Mouse (Mus musculus) C2C12 (cell line): Measurements from ENCODE around the gene Zfhx3. TPM values are rescaled to one million over a fixed set of nuclear protein-coding genes. Genes with fewer than 3 reads are reported as not detected.
A peak's percentile ranks its signal among the peaks of the same experiment; 100 is the strongest.

Experiments
- H3K27me3 ChIP-seq: one replicate; pipeline ENCODE4 v1.6.1; 2011; ENCODE audit not compliant: control insufficient read depth, insufficient read depth, insufficient read length
- H3K36me3 ChIP-seq: one replicate; pipeline ENCODE4 v1.6.1; 2011; ENCODE audit not compliant: control insufficient read depth, insufficient read depth
- H3K4me3 ChIP-seq: one replicate; pipeline ENCODE4 v1.5.1; 2011; ENCODE audit warnings: mild to moderate bottlenecking, control low read depth; ENCODE audit not compliant: poor library complexity, insufficient read depth, severe bottlenecking
- H3K79me2 ChIP-seq: one replicate; pipeline ENCODE4 v1.6.1; 2011; ENCODE audit not compliant: control insufficient read depth, insufficient read depth
- H3K79me3 ChIP-seq: one replicate; pipeline ENCODE4 v1.6.1; 2011; ENCODE audit warnings: low read depth, control low read depth
- H3ac ChIP-seq: one replicate; pipeline ENCODE3; 2011; ENCODE audit warnings: low read depth; ENCODE audit not compliant: control insufficient read depth, insufficient read length
- CEBPB ChIP-seq: IDR thresholded peaks from one replicate; pipeline ENCODE4 v1.6.1; 2011; ENCODE audit warnings: low read depth, mild to moderate bottlenecking, control low read depth, moderate library complexity
- CTCF ChIP-seq: IDR thresholded peaks from one replicate; pipeline ENCODE4 v1.5.1; 2011; ENCODE audit not compliant: control insufficient read depth, insufficient read depth, insufficient read length
- FOSL1 ChIP-seq: IDR thresholded peaks from one replicate; pipeline ENCODE4 v1.8.0; 2011; ENCODE audit warnings: mild to moderate bottlenecking, low read length; ENCODE audit not compliant: poor library complexity, insufficient read depth, severe bottlenecking
- MAX ChIP-seq: IDR thresholded peaks from one replicate; pipeline ENCODE4 v1.6.1; 2011; ENCODE audit warnings: mild to moderate bottlenecking, control low read depth
- MYOD1 ChIP-seq: IDR thresholded peaks from one replicate; pipeline ENCODE4 v1.6.1; 2011; ENCODE audit warnings: low read depth; ENCODE audit not compliant: control insufficient read depth, insufficient read length
- MYOG ChIP-seq: IDR thresholded peaks from one replicate; pipeline ENCODE4 v1.6.1; 2011; ENCODE audit not compliant: control insufficient read depth, insufficient read length; ENCODE audit errors: extremely low read depth
- USF1 ChIP-seq: IDR thresholded peaks from one replicate; pipeline ENCODE4 v1.6.1; 2011; ENCODE audit warnings: low read depth, mild to moderate bottlenecking, control low read depth, moderate library complexity
- polyA plus RNA-seq: library from polyadenylated mRNA; unstranded; fragments of >200 nt; fragmentation: generic; extraction: Trizol; gene quantifications from one replicate; pipeline ENCODE4 v1.2.1, GENCODE M21; 2012; ENCODE audit warnings: missing spikeins

The Zfhx3 gene
- polyA plus RNA-seq, 1 experiment, result 4.3 TPM

GRCm38 (mm10) chr8:108882073-108882472, 939.6 kb downstream of the Zfhx3 start:
- H3K27me3 ChIP-seq, result no peaks in the 10 kb centered on the region
- no peak overlapping the region for H3K4me3 ChIP-seq
- no peak overlapping the region for H3ac ChIP-seq
- peaks cover 3% of the 10 kb centered on the region for H3K79me2 ChIP-seq
- TF ChIP-seq MAX, result no peak
- no peak for TF ChIP-seq FOSL1
- TF ChIP-seq MYOG, result no peak
- peaks cover 1% of the 10 kb centered on the region for H3K79me3 ChIP-seq
- H3K36me3 ChIP-seq, result peaks cover 7% of the 10 kb centered on the region

GRCm38 (mm10) chr8:108883381-108883780, 940.9 kb downstream of the Zfhx3 start:
- Histone ChIP-seq H3K79me2 (peaks cover 9% of the 10 kb centered on the region), H3K36me3 (peaks cover 3% of the 10 kb centered on the region), H3K79me3 (peaks cover 2% of the 10 kb centered on the region), H3ac (no peak overlapping the region), H3K4me3 (no peak overlapping the region), H3K27me3 (no peaks in the 10 kb centered on the region)
- TF ChIP-seq MYOD1, result no peak
- TF ChIP-seq CTCF, result no peak
- no peak for TF ChIP-seq MAX
- no peak for TF ChIP-seq USF1
- TF ChIP-seq CEBPB, result no peak
- no peak for TF ChIP-seq FOSL1
- TF ChIP-seq MYOG, result no peak

GRCm38 (mm10) chr8:108884947-108885346, 942.5 kb downstream of the Zfhx3 start:
- Histone ChIP-seq H3K4me3 (no peak overlapping the region), H3K79me2 (peaks cover 9% of the 10 kb centered on the region), H3ac (no peak overlapping the region), H3K27me3 (no peaks in the 10 kb centered on the region), H3K36me3 (peaks cover 2% of the 10 kb centered on the region), H3K79me3 (peaks cover 2% of the 10 kb centered on the region)
- TF ChIP-seq MAX (no peak), USF1 (peak; percentile 71)

GRCm38 (mm10) chr8:108885450-108885849, 943.0 kb downstream of the Zfhx3 start:
- peaks cover 9% of the 10 kb centered on the region for H3K79me2 ChIP-seq
- H3K36me3 ChIP-seq, result peaks cover 2% of the 10 kb centered on the region
- H3ac ChIP-seq, result no peak overlapping the region
- TF ChIP-seq MYOD1 (no peak), USF1 (no peak), CTCF (no peak), MYOG (no peak), MAX (no peak), FOSL1 (no peak), CEBPB (no peak)
- no peak overlapping the region for H3K4me3 ChIP-seq
- no peaks in the 10 kb centered on the region for H3K27me3 ChIP-seq
- peaks cover 2% of the 10 kb centered on the region for H3K79me3 ChIP-seq

- no peak overlapping the region for H3K4me3 ChIP-seq
- TF ChIP-seq CEBPB (no peak), MYOD1 (no peak), MYOG (no peak), MAX (no peak), FOSL1 (no peak), USF1 (no peak), CTCF (no peak)
- H3K27me3 ChIP-seq, result no peaks in the 10 kb centered on the region
- H3K79me3 ChIP-seq, result peaks cover 2% of the 10 kb centered on the region
- H3ac ChIP-seq, result no peak overlapping the region
- H3K36me3 ChIP-seq, result peaks cover 2% of the 10 kb centered on the region
- peaks cover 9% of the 10 kb centered on the region for H3K79me2 ChIP-seq
These were observed 943.4 kb downstream of the Zfhx3 start for GRCm38 (mm10) chr8:108885861-108886260.

GRCm38 (mm10) chr8:108886599-108887255, 944.3 kb downstream of the Zfhx3 start:
- Histone ChIP-seq H3K79me2 (peaks cover 9% of the 10 kb centered on the region), H3K36me3 (peaks cover 2% of the 10 kb centered on the region), H3ac (peak overlapping the region; percentile 38), H3K4me3 (peak overlapping the region; percentile 14), H3K79me3 (peaks cover 2% of the 10 kb centered on the region), H3K27me3 (no peaks in the 10 kb centered on the region)
- TF ChIP-seq CTCF (peak; percentile 54), MYOG (no peak)

- peak overlapping the region; percentile 14 for H3K4me3 ChIP-seq
- no peaks in the 10 kb centered on the region for H3K27me3 ChIP-seq
- peaks cover 2% of the 10 kb centered on the region for H3K79me3 ChIP-seq
- peaks cover 9% of the 10 kb centered on the region for H3K79me2 ChIP-seq
- no peak for TF ChIP-seq CTCF
- no peak for TF ChIP-seq FOSL1
- no peak for TF ChIP-seq USF1
- TF ChIP-seq CEBPB, result no peak
- TF ChIP-seq MYOG, result no peak
- no peak for TF ChIP-seq MAX
- no peak for TF ChIP-seq MYOD1
- H3ac ChIP-seq, result no peak overlapping the region
- H3K36me3 ChIP-seq, result peaks cover 2% of the 10 kb centered on the region
These were observed 944.8 kb downstream of the Zfhx3 start for GRCm38 (mm10) chr8:108887256-108887615.
